Mouse (Mus musculus) stomach, postnatal 0 days (tissue): ENCODE results near the gene Git2.

Source experiments
- CTCF ChIP-seq: IDR thresholded peaks from 2 replicates; pipeline ENCODE4 v1.5.1; 2016; ENCODE audit warnings: antibody characterized with exemption, low read depth, mild to moderate bottlenecking, moderate library complexity
- EP300 ChIP-seq: optimal IDR thresholded peaks from 2 replicates; pipeline ENCODE3; 2016; ENCODE audit warnings: antibody characterized with exemption

- TF ChIP-seq CTCF (no peak), EP300 (no peak)
These were observed 32.2 kb downstream of the Git2 start for GRCm38 (mm10) chr5:114742998-114743696.
